Mouse (Mus musculus): ENCODE measurements around the gene Gapdh. TPM values are rescaled to one million over a fixed set of nuclear protein-coding genes. Genes with fewer than 3 reads are reported as not detected.

The Gapdh gene
- polyA plus RNA-seq (2017; shearing (Covaris generic)), result 100 to 1,000 TPM; 334 to 346 TPM

GRCm38 (mm10) chr6:125166051-125166751 is at the start of gene Gapdh:
Gapdh (minus strand) TSS chr6:125166467.

GRCm38 (mm10) chr6:125215148-125215954 is 49.1 kb upstream of the Gapdh start, which contains the start of gene Vamp1:
Vamp1 (plus strand) TSS chr6:125215551.

GRCm38 (mm10) chr6:125191332-125192015 is 25.2 kb upstream of the Gapdh start, which contains the start of the genes Ncapd2 and Mrpl51:
Ncapd2 (minus strand) TSS chr6:125191701.
Mrpl51 (plus strand) TSS chr6:125191801.

GRCm38 (mm10) chr6:125145001-125145400 is 21.3 kb downstream of the Gapdh start, which contains the start of gene Iffo1:
Iffo1 (plus strand) TSS chr6:125145241.

GRCm38 (mm10) chr6:125131302-125132156 is 34.7 kb downstream of the Gapdh start, which contains the start of gene Nop2:
Nop2 (plus strand) TSS chr6:125131909.

Other genes starting within 250 kb of the Gapdh start
- gene Ptms, start 246.4 kb downstream of the Gapdh start, polyA plus RNA-seq (2017; shearing (Covaris generic)), result 10 to 100 TPM; 48.9 to 51.3 TPM
- gene Mlf2, start 235.1 kb downstream of the Gapdh start, polyA plus RNA-seq (2017; shearing (Covaris generic)), result 100 to 1,000 TPM; 180 to 204 TPM
- 10 to 100 TPM; 63.1 to 67.0 TPM for gene Cops7a, start 200.9 kb downstream of the Gapdh start, polyA plus RNA-seq (2017; shearing (Covaris generic))
- under 1 TPM; 0.27 to 0.44 TPM for gene Pianp, start 169.8 kb downstream of the Gapdh start, polyA plus RNA-seq (2017; shearing (Covaris generic))
- 10 to 100 TPM; 61.9 to 62.5 TPM for gene Zfp384, start 157.3 kb downstream of the Gapdh start, polyA plus RNA-seq (2017; shearing (Covaris generic))
- gene Ing4, start 126.7 kb downstream of the Gapdh start, polyA plus RNA-seq (2017; shearing (Covaris generic)), result 100 to 1,000 TPM in 1 of 2 experiments, 10 to 100 TPM in 1; 69.9 to 101 TPM
- 10 to 100 TPM; 11.4 to 13.3 TPM for gene Acrbp, start 116.8 kb downstream of the Gapdh start, polyA plus RNA-seq (2017; shearing (Covaris generic))
- gene Lpar5, start 98.5 kb downstream of the Gapdh start, polyA plus RNA-seq (2017; shearing (Covaris generic)), result 10 to 100 TPM; 17.3 to 20.6 TPM
- 10 to 100 TPM; 59.3 to 68.3 TPM for gene Chd4, start 70.5 kb downstream of the Gapdh start, polyA plus RNA-seq (2017; shearing (Covaris generic))
- 10 to 100 TPM; 26.8 to 42.5 TPM for gene Nop2, start 34.6 kb downstream of the Gapdh start, polyA plus RNA-seq (2017; shearing (Covaris generic))
- 10 to 100 TPM; 20.1 to 25.5 TPM for gene Iffo1, start 21.2 kb downstream of the Gapdh start, polyA plus RNA-seq (2017; shearing (Covaris generic))
- gene Ncapd2, start 25.2 kb upstream of the Gapdh start, polyA plus RNA-seq (2017; shearing (Covaris generic)), result 10 to 100 TPM; 31.2 to 32.5 TPM
- gene Mrpl51, start 25.3 kb upstream of the Gapdh start, polyA plus RNA-seq (2017; shearing (Covaris generic)), result 100 to 1,000 TPM; 101 to 117 TPM
- 10 to 100 TPM; 38.0 to 43.4 TPM for gene Vamp1, start 49.1 kb upstream of the Gapdh start, polyA plus RNA-seq (2017; shearing (Covaris generic))
- gene Tapbpl, start 65.4 kb upstream of the Gapdh start, polyA plus RNA-seq (2017; shearing (Covaris generic)), result 100 to 1,000 TPM in 1 of 2 experiments, 10 to 100 TPM in 1; 87.5 to 133 TPM
- gene Cd27, start 70.5 kb upstream of the Gapdh start, polyA plus RNA-seq (2017; shearing (Covaris generic)), result 100 to 1,000 TPM; 384 to 542 TPM
- gene Tuba3a, start 119.6 kb upstream of the Gapdh start, polyA plus RNA-seq (2017; shearing (Covaris generic)), result 1 to 10 TPM in 1 of 2 experiments, under 1 TPM in 1; 0.71 to 1.2 TPM
- gene Ltbr, start 147.4 kb upstream of the Gapdh start, polyA plus RNA-seq (2017; shearing (Covaris generic)), result 1 to 10 TPM in 1 of 2 experiments, under 1 TPM in 1; 0.50 to 2.3 TPM
- gene Scnn1a, start 154.2 kb upstream of the Gapdh start, polyA plus RNA-seq (2017; shearing (Covaris generic)), result under 1 TPM; 0.08 to 0.23 TPM
- 10 to 100 TPM; 24.1 to 29.1 TPM for gene Tnfrsf1a, start 182.9 kb upstream of the Gapdh start, polyA plus RNA-seq (2017; shearing (Covaris generic))
- under 1 TPM in 1 of 2 experiments, not detected in 1; 0.11 TPM for gene Plekhg6, start 214.3 kb upstream of the Gapdh start, polyA plus RNA-seq (2017; shearing (Covaris generic))